Mouse (Mus musculus) CD4-positive, CD25-positive, alpha-beta regulatory T cell, adult 4 months (primary cell): Measurements from ENCODE around the gene Vmn2r72. TPM values are rescaled to one million over a fixed set of nuclear protein-coding genes. Genes with fewer than 3 reads are reported as not detected.

Source experiments
- ATAC-seq: one replicate; pipeline ENCODE4 v1.8.0; 2017
- polyA plus RNA-seq, 2 experiments: library from polyadenylated mRNA; unstranded; fragments of 100-300 nt; shearing (Covaris generic); gene quantifications; one replicate each; pipeline ENCODE4 v1.2.1; 2017

The Vmn2r72 gene
- not detected for polyA plus RNA-seq

GRCm38 (mm10) chr7:85754997-85755396 lies at the start of gene Vmn2r72:
Vmn2r72 (minus strand) TSS chr7:85755097.
- ATAC-seq = no peak

Other genes starting within 250 kb of the Vmn2r72 start
- gene Vmn2r71, start 192.0 kb downstream of the Vmn2r72 start, polyA plus RNA-seq = not detected
- not detected for gene Vmn2r70, start 185.9 kb downstream of the Vmn2r72 start, polyA plus RNA-seq
- gene Vmn2r73, start 121.2 kb upstream of the Vmn2r72 start, polyA plus RNA-seq = not detected
- not detected for gene Vmn2r74, start 206.5 kb upstream of the Vmn2r72 start, polyA plus RNA-seq